Mouse (Mus musculus): ENCODE results near the gene Tbc1d10b. TPM values are rescaled to one million over a fixed set of nuclear protein-coding genes. Genes with fewer than 3 reads are reported as not detected.

The Tbc1d10b gene
- polyA plus RNA-seq, 1 experiment: 9.8 TPM

GRCm38 (mm10) chr7:127165607-127166493, 42.4 kb downstream of the Tbc1d10b start:
- no peak overlapping the region for H3K27ac ChIP-seq (replicated peaks; ENCODE audit: low read depth, low read length)
- no peaks in the 10 kb centered on the region for H3K4me1 ChIP-seq (ENCODE audit: control insufficient read depth, insufficient read depth, insufficient read length, low read length)
- H3K4me3 ChIP-seq (ENCODE audit: insufficient read depth, low read depth, low read length): no peak overlapping the region

- no peaks in the 10 kb centered on the region for H3K4me1 ChIP-seq (ENCODE audit: control insufficient read depth, insufficient read depth, insufficient read length, low read length)
- no peak overlapping the region for H3K27ac ChIP-seq (replicated peaks; ENCODE audit: low read depth, low read length)
- no peak overlapping the region for H3K4me3 ChIP-seq (ENCODE audit: insufficient read depth, low read depth, low read length)
Observed at GRCm38 (mm10) chr7:127164002-127164401, 44.3 kb downstream of the Tbc1d10b start.

GRCm38 (mm10) chr7:127162546-127162945, 45.7 kb downstream of the Tbc1d10b start:
- Histone ChIP-seq H3K27ac (replicated peaks; ENCODE audit: low read depth, low read length) (no peak overlapping the region), H3K4me1 (ENCODE audit: control insufficient read depth, insufficient read depth, insufficient read length, low read length) (no peaks in the 10 kb centered on the region), H3K4me3 (ENCODE audit: insufficient read depth, low read depth, low read length) (no peak overlapping the region)

GRCm38 (mm10) chr7:127157548-127157947, 50.7 kb downstream of the Tbc1d10b start:
- H3K27ac ChIP-seq (replicated peaks; ENCODE audit: low read depth, low read length): no peak overlapping the region
- H3K4me1 ChIP-seq (ENCODE audit: control insufficient read depth, insufficient read depth, insufficient read length, low read length): no peaks in the 10 kb centered on the region
- H3K4me3 ChIP-seq (ENCODE audit: insufficient read depth, low read depth, low read length): no peak overlapping the region

- no peaks in the 10 kb centered on the region for H3K4me1 ChIP-seq (ENCODE audit: control insufficient read depth, insufficient read depth, insufficient read length, low read length)
- no peak overlapping the region for H3K4me3 ChIP-seq (ENCODE audit: insufficient read depth, low read depth, low read length)
- no peak overlapping the region for H3K27ac ChIP-seq (replicated peaks; ENCODE audit: low read depth, low read length)
Observed at GRCm38 (mm10) chr7:127153477-127153876, 54.8 kb downstream of the Tbc1d10b start.

- no peak overlapping the region for H3K27ac ChIP-seq (replicated peaks; ENCODE audit: low read depth, low read length)
Observed at GRCm38 (mm10) chr7:127152464-127152863, 55.8 kb downstream of the Tbc1d10b start.

GRCm38 (mm10) chr7:127147901-127148300, 60.4 kb downstream of the Tbc1d10b start:
- Histone ChIP-seq H3K27ac (replicated peaks; ENCODE audit: low read depth, low read length) (no peak overlapping the region), H3K4me3 (ENCODE audit: insufficient read depth, low read depth, low read length) (no peak overlapping the region), H3K4me1 (ENCODE audit: control insufficient read depth, insufficient read depth, insufficient read length, low read length) (no peaks in the 10 kb centered on the region)

More at GRCm38 (mm10) chr7:127152464-127152863, 55.8 kb downstream of the Tbc1d10b start:
- Histone ChIP-seq H3K4me3 (ENCODE audit: insufficient read depth, low read depth, low read length) (no peak overlapping the region), H3K4me1 (ENCODE audit: control insufficient read depth, insufficient read depth, insufficient read length, low read length) (no peaks in the 10 kb centered on the region)

Other genes with a start within 250 kb of the Tbc1d10b start
- gene Cdipt, start 232.6 kb downstream of the Tbc1d10b start, polyA plus RNA-seq (2012; ENCODE audit: insufficient read depth, insufficient read length, missing spikeins): 33.4 and 41.3 TPM in 2 replicates
- gene Cdiptos, start 232.4 kb downstream of the Tbc1d10b start, polyA plus RNA-seq (2012; ENCODE audit: insufficient read depth, insufficient read length, missing spikeins): 2.0 and 2.3 TPM in 2 replicates
- 27.9 and 52.7 TPM in 2 replicates for gene Mvp, start 193.8 kb downstream of the Tbc1d10b start, polyA plus RNA-seq (2012; ENCODE audit: insufficient read depth, insufficient read length, missing spikeins)
- gene Pagr1b, start 192.0 kb downstream of the Tbc1d10b start, polyA plus RNA-seq (2012; ENCODE audit: insufficient read depth, insufficient read length, missing spikeins): 14.1 TPM in 1 of 2 replicates, not detected in the other
- 5.9 and 26.0 TPM in 2 replicates for gene Pagr1a, start 191.1 kb downstream of the Tbc1d10b start, polyA plus RNA-seq (2012; ENCODE audit: insufficient read depth, insufficient read length, missing spikeins)
- 12.4 TPM in 1 of 2 replicates, not detected in the other for gene Gm42742, start 187.4 kb downstream of the Tbc1d10b start, polyA plus RNA-seq (2012; ENCODE audit: insufficient read depth, insufficient read length, missing spikeins)
- gene Prrt2, start 187.3 kb downstream of the Tbc1d10b start, polyA plus RNA-seq (2012; ENCODE audit: insufficient read depth, insufficient read length, missing spikeins): 0.55 and 0.58 TPM in 2 replicates
- gene Maz, start 181.4 kb downstream of the Tbc1d10b start, polyA plus RNA-seq (2012; ENCODE audit: insufficient read depth, insufficient read length, missing spikeins): 23.3 and 33.6 TPM in 2 replicates
- not detected in 2 replicates for gene Kif22, start 166.0 kb downstream of the Tbc1d10b start, polyA plus RNA-seq (2012; ENCODE audit: insufficient read depth, insufficient read length, missing spikeins)
- not detected in 2 replicates for gene Zg16, start 121.1 kb downstream of the Tbc1d10b start, polyA plus RNA-seq (2012; ENCODE audit: insufficient read depth, insufficient read length, missing spikeins)
- 0.96 and 1.8 TPM in 2 replicates for gene AI467606, start 117.1 kb downstream of the Tbc1d10b start, polyA plus RNA-seq (2012; ENCODE audit: insufficient read depth, insufficient read length, missing spikeins)
- 0.75 and 1.5 TPM in 2 replicates for gene Qprt, start 86.2 kb downstream of the Tbc1d10b start, polyA plus RNA-seq (2012; ENCODE audit: insufficient read depth, insufficient read length, missing spikeins)
- 0.44 TPM in 1 of 2 replicates, not detected in the other for gene Spn, start 70.6 kb downstream of the Tbc1d10b start, polyA plus RNA-seq (2012; ENCODE audit: insufficient read depth, insufficient read length, missing spikeins)
- gene Cd2bp2, start 12.4 kb downstream of the Tbc1d10b start, polyA plus RNA-seq (2012; ENCODE audit: insufficient read depth, insufficient read length, missing spikeins): 15.3 and 17.4 TPM in 2 replicates
- gene Mylpf, start 422 bp upstream of the Tbc1d10b start, polyA plus RNA-seq (2012; ENCODE audit: insufficient read depth, insufficient read length, missing spikeins): 335 and 418 TPM in 2 replicates
- gene Zfp553, start 24.6 kb upstream of the Tbc1d10b start, polyA plus RNA-seq (2012; ENCODE audit: insufficient read depth, insufficient read length, missing spikeins): 3.3 and 3.4 TPM in 2 replicates
- gene Sept1, start 24.7 kb upstream of the Tbc1d10b start, polyA plus RNA-seq (2012; ENCODE audit: insufficient read depth, insufficient read length, missing spikeins): 10.9 and 19.3 TPM in 2 replicates
- 7.1 and 14.4 TPM in 2 replicates for gene Zfp771, start 35.8 kb upstream of the Tbc1d10b start, polyA plus RNA-seq (2012; ENCODE audit: insufficient read depth, insufficient read length, missing spikeins)
- 38.1 and 41.3 TPM in 2 replicates for gene Dctpp1, start 52.2 kb upstream of the Tbc1d10b start, polyA plus RNA-seq (2012; ENCODE audit: insufficient read depth, insufficient read length, missing spikeins)
- 125 and 144 TPM in 2 replicates for gene Sephs2, start 65.6 kb upstream of the Tbc1d10b start, polyA plus RNA-seq (2012; ENCODE audit: insufficient read depth, insufficient read length, missing spikeins)
- 1.1 and 2.3 TPM in 2 replicates for gene Itgal, start 87.8 kb upstream of the Tbc1d10b start, polyA plus RNA-seq (2012; ENCODE audit: insufficient read depth, insufficient read length, missing spikeins)
- 26.6 and 27.5 TPM in 2 replicates for gene Zfp768, start 137.1 kb upstream of the Tbc1d10b start, polyA plus RNA-seq (2012; ENCODE audit: insufficient read depth, insufficient read length, missing spikeins)
- gene Zfp747, start 167.6 kb upstream of the Tbc1d10b start, polyA plus RNA-seq (2012; ENCODE audit: insufficient read depth, insufficient read length, missing spikeins): 1.5 and 1.8 TPM in 2 replicates
- gene 9130019O22Rik, start 178.7 kb upstream of the Tbc1d10b start, polyA plus RNA-seq (2012; ENCODE audit: insufficient read depth, insufficient read length, missing spikeins): 1.0 and 1.4 TPM in 2 replicates
- 3.4 and 3.6 TPM in 2 replicates for gene E430018J23Rik, start 185.2 kb upstream of the Tbc1d10b start, polyA plus RNA-seq (2012; ENCODE audit: insufficient read depth, insufficient read length, missing spikeins)
- gene Zfp764, start 198.4 kb upstream of the Tbc1d10b start, polyA plus RNA-seq (2012; ENCODE audit: insufficient read depth, insufficient read length, missing spikeins): 1.6 and 2.6 TPM in 2 replicates
- gene Zfp688, start 213.6 kb upstream of the Tbc1d10b start, polyA plus RNA-seq (2012; ENCODE audit: insufficient read depth, insufficient read length, missing spikeins): 4.1 and 6.6 TPM in 2 replicates
- gene Zfp689, start 240.7 kb upstream of the Tbc1d10b start, polyA plus RNA-seq (2012; ENCODE audit: insufficient read depth, insufficient read length, missing spikeins): 0.40 and 1.3 TPM in 2 replicates